ENCODE assay signal across 10 mouse cellular contexts in the genomic region with DNA sequence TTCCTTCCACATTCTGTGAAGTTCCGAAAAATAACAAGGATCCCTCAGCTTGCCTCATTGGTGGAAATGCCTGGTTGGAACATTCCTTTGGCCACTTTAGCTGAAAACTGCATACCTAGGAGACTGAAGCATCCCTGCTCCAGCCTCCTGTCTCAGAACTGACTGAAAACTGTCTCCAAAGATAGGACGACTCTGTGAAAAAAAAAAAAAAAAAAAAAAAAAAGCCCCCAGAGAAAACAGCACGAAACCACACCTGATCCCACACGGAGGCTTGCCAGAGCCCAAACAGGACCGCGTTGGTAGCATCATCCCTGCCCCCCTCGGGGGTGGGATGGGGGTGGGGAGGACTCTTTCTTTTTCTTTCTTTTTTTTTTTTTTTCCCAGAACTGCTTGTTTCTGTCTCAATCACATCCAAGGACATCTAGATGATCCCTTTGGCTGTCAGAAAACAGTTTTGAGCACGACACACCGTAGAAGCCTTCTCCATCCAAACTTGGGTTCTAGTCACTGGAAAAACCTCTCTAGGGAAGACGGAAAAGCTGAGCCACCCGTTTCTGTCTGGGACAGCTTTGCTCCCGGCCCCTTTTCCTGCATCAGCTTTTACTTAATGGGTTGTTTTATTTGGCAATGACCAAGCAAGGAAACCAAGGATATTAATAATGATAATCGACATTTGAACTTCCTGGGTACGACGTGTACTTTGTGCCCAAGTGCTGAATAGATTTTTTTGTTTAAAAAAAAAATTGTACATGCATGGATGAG. TPM values are rescaled to one million over a fixed set of nuclear protein-coding genes. Genes with fewer than 3 reads are reported as not detected.
A peak's percentile ranks its signal among the peaks of the same experiment; 100 is the strongest.
DNase-seq lines count a peak whose midpoint lies in the region; ATAC-seq and TF ChIP-seq lines count a peak whose summit lies in the region.
"Had no signal": no experiment of that assay in that cellular context is flagged by ENCODE, and none has a peak within 500 bp of the region (broad histone marks: within the 10 kb centered on the region; RNA-seq: fewer than 3 reads in every experiment).

No protein-coding gene starts in this region.

- H3K4me3 ChIP-seq in liver, adult 2 months (ENCODE audit: insufficient read depth, low read depth, low read length) = no peak overlapping the region
- no peak overlapping the region for H3K4me3 ChIP-seq in liver, embryonic 12.5 days
- H3K4me3 ChIP-seq in intestine, embryonic 15.5 days (replicated peaks) = no peak overlapping the region
- H3K4me3 ChIP-seq: erythroblast, embryonic 14.5 days; neural tube, embryonic 12.5 days had no signal

- H3K4me2 ChIP-seq in liver, embryonic 12.5 days = no peak overlapping the region
- H3K4me2 ChIP-seq in intestine, embryonic 15.5 days (replicated peaks) = no peak overlapping the region

- no peaks in the 10 kb centered on the region for H3K27me3 ChIP-seq in liver, adult 2 months (ENCODE audit: control insufficient read depth, insufficient read depth, low read length)
- H3K27me3 ChIP-seq in liver, embryonic 12.5 days (replicated peaks) = no peaks in the 10 kb centered on the region
- H3K27me3 ChIP-seq in intestine, embryonic 15.5 days (replicated peaks) = no peaks in the 10 kb centered on the region
- H3K27me3 ChIP-seq: neural tube, embryonic 12.5 days had no signal

- no peaks in the 10 kb centered on the region for H3K36me3 ChIP-seq in liver, adult 2 months (ENCODE audit: control insufficient read depth, insufficient read depth, low read length)
- no peaks in the 10 kb centered on the region for H3K36me3 ChIP-seq in liver, embryonic 12.5 days
- H3K36me3 ChIP-seq in intestine, embryonic 15.5 days = no peaks in the 10 kb centered on the region
- H3K36me3 ChIP-seq: neural tube, embryonic 12.5 days had no signal

- no peak for TF ChIP-seq POLR2A in liver, adult 2 months (IDR thresholded peaks at IDR 0.05; ENCODE audit: extremely low read depth, insufficient read depth, low read length)

- no peak for TF ChIP-seq CTCF in liver, adult 2 months (IDR thresholded peaks at IDR 0.05; ENCODE audit: low read depth, low read length)

- H3K4me1 ChIP-seq in liver, adult 2 months (ENCODE audit: control insufficient read depth, insufficient read depth, low read length) = peaks cover 2% of the 10 kb centered on the region; the same call in 1 of the 2 replicates
- peaks cover 5% of the 10 kb centered on the region for H3K4me1 ChIP-seq in liver, embryonic 12.5 days
- H3K4me1 ChIP-seq in intestine, embryonic 15.5 days (replicated peaks) = peaks cover 9% of the 10 kb centered on the region; the same call in 1 of the 2 replicates

- DNase-seq in liver, adult 2 months (ENCODE audit: extremely low read depth, low read depth, low spot score) = no peak
- DNase-seq in adrenal gland, postnatal 14 days = peak; percentile 60
- DNase-seq in lung, postnatal 36 days = peak; percentile 73
- DNase-seq in ovary, postnatal 10 days (ENCODE audit: low spot score) = no peak
- no peak for DNase-seq in c-Kit-positive CD71-positive TER-119-positive erythroid progenitor cells, embryonic 14.5 days (ENCODE audit: low spot score)
- no peak for DNase-seq in urinary bladder, postnatal 25 days (ENCODE audit: low spot score)

- H3K9me3 ChIP-seq in liver, embryonic 12.5 days (replicated peaks) = peaks cover 6% of the 10 kb centered on the region
- H3K9me3 ChIP-seq in intestine, embryonic 15.5 days = 0 out of 2 replicates have a peak, but pooled peaks cover 7% of the 10 kb centered on the region

- 49% methylated on average over 15 of the region's 15 CpGs for WGBS in liver, adult 2 months
- WGBS in liver, embryonic 12.5 days (ENCODE audit: insufficient replicate concordance) = 49% methylated on average over 15 of the region's 15 CpGs
- WGBS in intestine, embryonic 15.5 days = 44% methylated on average over 15 of the region's 15 CpGs

- ATAC-seq in liver, embryonic 12.5 days = no peak
- ATAC-seq in intestine, embryonic 15.5 days = no peak

- H3K79me2 ChIP-seq in liver, adult 2 months (ENCODE audit: control insufficient read depth, insufficient read depth, low read length) = no peaks in the 10 kb centered on the region

- H3K27ac ChIP-seq in liver, adult 2 months (replicated peaks; ENCODE audit: insufficient read depth, low read depth, low read length) = peak overlapping the region; percentile 5
- no peak overlapping the region for H3K27ac ChIP-seq in liver, embryonic 12.5 days
- H3K27ac ChIP-seq in intestine, embryonic 15.5 days = 0 out of 2 replicates have a peak overlapping the region, but pooled peaks have one; percentile 5
- H3K27ac ChIP-seq: neural tube, embryonic 12.5 days had no signal

- H3K9ac ChIP-seq in liver, adult 2 months (ENCODE audit: low read depth, low read length) = no peak overlapping the region
- H3K9ac ChIP-seq in liver, embryonic 12.5 days = no peak overlapping the region
- no peak overlapping the region for H3K9ac ChIP-seq in intestine, embryonic 15.5 days
- H3K9ac ChIP-seq: neural tube, embryonic 12.5 days had no signal

RNA-seq across cellular contexts. Expression of gene Plpp1, which starts 29.0 kb away (rescaled TPM):
- total RNA-seq in liver, adult 2 months (2014; rRNA removed) = 18.6 and 24.3 TPM in 2 replicates
- 13.4 and 15.0 TPM in 2 replicates for polyA plus RNA-seq in liver, adult 2 months (2012; rRNA removed)
- polyA plus RNA-seq in liver, embryonic 12.5 days (2016; fragmentation: Nextera tagmentation; extraction: Ambion mirVana) = 28.6 and 30.8 TPM in 2 replicates
- 181 and 182 TPM in 2 replicates for total RNA-seq in adrenal gland, postnatal 14 days (2021)
- polyA plus RNA-seq in intestine, embryonic 15.5 days (2015; fragmentation: Nextera tagmentation; extraction: Ambion mirVana) = 83.2 and 84.5 TPM in 2 replicates

Comparison
In these comparisons a context has a peak if more than half of its experiments do, and no peak if none do; other contexts are left out.
1. DNase-seq: peak in adrenal gland, postnatal 14 days (single experiment) and lung, postnatal 36 days (single experiment); none in liver, adult 2 months (single experiment), ovary, postnatal 10 days (single experiment), c-Kit-positive CD71-positive TER-119-positive erythroid progenitor cells, embryonic 14.5 days (single experiment) and urinary bladder, postnatal 25 days (single experiment).